Mouse (Mus musculus) kidney, adult 11 months (tissue): Measurements from ENCODE around the gene Hoxa1.
A peak's percentile ranks its signal among the peaks of the same experiment; 100 is the strongest.

ENCODE experiments used
- DNase-seq: peaks from one replicate; pipeline ENCODE4 v3.0.0; 2022

Gene Hoxa1

DNA sequence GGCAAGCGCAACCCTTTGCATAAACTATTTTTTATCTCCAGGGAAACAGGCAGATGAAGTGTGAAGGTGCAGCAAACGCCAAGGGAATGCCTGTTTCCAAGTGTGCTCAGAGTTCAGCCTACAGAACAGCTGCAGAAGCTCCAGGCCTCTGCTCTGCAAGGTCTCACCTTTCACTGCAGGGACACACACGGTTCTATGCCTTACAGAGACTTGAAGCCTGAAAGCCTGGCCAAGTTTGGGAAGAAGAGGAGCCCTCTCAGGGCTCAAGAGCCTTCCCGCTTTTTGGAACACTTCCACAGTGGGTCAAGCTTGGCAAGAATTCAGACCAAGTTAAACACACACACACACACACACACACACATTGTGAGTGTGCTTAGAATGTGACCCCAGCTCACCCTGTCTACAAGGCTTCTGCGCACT, 31.1 kb upstream of the Hoxa1 start:
- peak; percentile 57 for DNase-seq

DNA sequence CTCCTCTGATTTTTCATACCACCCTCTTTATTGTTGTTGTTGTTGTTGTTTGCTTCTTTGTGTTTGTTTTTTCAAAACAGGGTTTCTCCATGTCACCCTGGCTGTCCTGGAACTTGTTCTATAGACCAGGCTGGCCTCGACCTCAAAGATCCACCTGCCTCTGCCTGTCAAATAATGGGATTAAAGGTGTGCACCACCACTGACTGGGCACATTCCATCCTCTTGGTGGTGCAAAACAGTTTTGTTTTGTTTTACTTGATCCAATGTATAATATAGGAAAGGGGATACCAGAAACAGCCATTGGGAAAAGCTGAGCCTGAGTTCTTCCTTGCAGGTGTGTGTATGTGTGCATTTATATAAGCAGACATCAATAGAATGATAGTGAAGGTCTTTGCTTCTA, 28.4 kb upstream of the Hoxa1 start:
- no peak for DNase-seq

DNA sequence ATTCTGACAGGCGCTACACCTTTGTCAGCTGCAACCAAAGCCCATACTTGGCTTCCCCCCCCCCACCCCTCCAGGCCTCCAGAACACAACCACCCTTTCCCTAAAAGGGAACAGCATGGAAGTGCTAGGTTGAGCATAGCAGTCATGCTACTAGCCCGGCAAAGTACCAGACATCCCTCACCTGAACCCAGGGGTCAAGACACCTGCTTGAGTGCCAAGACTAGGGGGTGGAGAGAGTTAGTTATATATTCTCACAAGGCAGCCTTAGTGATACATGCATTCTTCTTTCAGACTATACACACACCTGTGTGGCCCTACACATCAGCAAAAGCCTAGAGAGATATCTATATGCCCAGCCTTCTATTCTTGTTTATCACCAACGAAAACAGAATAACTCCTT, 27.7 kb upstream of the Hoxa1 start:
- peak; percentile 35 for DNase-seq

- DNase-seq = no peak
These were observed 27.1 kb upstream of the Hoxa1 start for GRCm38 (mm10) chr6:52185222-52185621.

DNA sequence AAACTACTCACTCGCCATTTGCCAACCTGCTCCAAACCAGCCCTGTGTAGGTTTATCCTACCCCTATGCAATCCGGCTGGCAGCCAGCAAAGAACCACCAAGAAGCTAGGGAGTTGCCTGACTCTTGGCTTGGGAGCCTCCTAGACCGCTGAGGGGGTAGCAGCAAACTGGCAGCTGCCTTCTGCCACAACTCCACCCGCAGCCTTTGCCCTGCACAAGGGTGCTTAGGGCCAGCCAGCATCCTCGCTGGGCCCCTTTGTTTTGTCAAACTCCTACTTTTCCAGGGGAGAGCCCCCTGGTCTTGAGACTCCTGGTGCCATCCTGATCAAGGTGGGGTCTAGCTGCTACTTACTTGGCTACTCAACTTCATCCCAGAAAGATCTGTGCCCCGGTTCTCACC, 26.6 kb upstream of the Hoxa1 start:
- DNase-seq = no peak

DNA sequence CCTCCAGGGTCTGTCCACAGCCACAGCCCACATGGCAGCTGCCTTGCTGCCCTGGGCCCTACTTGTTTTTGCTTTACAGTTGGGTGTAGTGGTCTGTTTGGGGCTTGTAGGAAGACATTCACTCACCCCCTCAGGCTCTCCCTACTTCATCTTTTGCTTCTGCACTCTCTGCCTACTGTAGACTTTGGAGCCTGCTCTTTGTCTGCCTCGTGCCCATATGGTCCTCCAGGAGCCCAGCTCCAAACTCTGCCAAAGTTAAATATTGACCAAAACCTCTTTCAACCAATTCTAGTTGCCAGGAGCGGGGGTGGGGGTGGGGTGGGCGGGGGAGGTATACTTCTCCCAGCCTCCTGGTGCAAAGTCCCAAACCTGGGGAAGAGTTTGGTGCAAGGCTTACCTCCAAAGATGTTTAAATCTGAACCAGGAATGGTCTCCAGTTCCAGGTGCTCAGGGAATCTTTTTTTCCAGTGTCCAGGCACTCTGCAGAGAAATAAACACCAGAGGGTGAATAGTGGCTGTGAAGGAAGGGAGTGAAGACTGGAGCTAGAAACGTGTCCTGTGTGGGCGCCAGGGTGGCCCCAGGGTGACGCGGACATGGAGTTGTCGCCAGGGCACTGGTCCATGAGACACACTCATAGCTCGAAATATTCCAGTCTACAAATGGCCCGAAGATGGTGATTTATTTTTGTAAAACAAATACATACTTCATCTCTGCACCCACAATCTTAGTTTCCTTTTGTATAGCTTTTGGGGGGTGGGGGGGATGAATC, 25.4 kb upstream of the Hoxa1 start:
- DNase-seq = peak; percentile 86

GRCm38 (mm10) chr6:52182793-52183192, 24.7 kb upstream of the Hoxa1 start:
- DNase-seq = no peak

GRCm38 (mm10) chr6:52182030-52182429, 23.9 kb upstream of the Hoxa1 start:
- no peak for DNase-seq

GRCm38 (mm10) chr6:52180726-52181125, 22.6 kb upstream of the Hoxa1 start:
- DNase-seq = no peak

DNA sequence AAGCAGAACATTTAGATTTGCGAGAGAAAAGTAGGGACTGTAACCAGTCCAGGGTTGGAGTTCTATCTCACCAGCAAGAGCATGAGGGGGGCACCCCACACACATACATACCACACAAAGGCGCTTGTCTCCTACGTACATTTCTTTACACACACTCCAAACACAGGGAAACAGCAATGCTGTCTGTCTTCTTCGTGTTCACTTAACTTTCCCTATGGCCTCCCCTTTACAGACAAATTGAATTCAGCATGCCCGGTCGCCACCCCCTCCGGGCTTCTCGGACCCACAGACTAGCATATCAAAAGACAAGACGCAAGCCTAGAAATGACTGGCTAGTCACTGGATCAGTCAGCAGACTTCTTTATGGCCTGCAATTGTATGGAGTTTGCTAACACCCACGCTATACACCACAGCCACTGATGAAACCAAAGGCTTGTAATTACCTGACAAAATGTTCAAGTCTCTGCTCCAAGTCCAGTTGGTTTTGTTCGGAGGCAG, 22.1 kb upstream of the Hoxa1 start:
- DNase-seq = no peak

DNA sequence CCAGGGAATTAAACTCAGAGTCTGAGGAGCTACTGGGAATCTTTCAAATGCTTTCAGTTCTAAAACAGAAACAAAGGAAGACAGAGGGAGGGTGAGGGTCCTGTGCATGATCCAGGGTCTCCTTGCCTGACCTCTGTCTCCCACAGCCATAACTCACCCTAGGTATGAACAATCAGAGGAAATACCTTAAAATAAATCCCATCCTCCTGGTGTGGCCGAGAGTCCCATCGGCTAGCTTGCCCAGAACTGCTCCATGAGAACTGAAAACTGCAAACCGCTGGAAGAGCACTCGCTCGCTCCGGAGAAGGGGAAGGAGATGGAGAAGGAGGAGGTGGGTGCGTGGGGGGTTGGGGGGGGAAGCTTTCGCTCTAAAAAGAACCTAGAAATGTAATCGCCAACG, 21.6 kb upstream of the Hoxa1 start:
- DNase-seq = no peak

DNA sequence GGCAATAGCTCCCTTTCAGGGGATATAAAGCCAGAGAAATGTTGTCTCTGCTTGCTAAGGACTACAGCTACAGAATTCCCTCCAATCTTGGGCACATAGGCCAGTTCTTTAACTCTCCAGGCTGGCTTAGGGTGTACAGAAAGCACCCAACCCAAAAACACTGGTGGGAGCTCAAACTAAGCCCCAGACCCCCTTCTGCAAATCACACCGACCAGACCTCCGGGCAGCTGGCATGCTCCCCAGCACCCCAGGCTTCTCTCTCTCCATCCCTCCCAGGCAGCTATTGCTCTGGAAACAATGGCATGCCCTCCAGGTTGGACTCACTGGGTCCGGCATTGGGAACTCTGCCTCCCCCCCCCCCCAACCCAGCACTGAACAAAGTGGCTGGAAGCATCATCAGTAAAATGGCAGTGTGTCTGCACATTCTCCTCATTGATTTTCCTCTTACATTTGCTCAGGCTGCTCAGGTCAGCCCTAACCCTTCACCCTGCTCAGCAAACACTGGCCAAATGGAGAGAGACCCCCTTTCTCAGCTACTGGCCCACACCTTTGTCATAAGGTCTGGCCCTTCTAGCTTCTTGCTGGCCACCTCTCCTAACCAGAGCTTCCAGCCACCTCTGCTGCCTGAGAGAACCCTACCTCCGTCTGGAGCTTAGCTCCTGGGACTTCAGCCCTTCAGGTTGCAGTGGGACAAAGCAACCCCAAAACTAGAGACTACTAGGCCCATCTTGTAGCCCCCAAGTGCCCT, 21.0 kb upstream of the Hoxa1 start:
- DNase-seq = no peak

DNA sequence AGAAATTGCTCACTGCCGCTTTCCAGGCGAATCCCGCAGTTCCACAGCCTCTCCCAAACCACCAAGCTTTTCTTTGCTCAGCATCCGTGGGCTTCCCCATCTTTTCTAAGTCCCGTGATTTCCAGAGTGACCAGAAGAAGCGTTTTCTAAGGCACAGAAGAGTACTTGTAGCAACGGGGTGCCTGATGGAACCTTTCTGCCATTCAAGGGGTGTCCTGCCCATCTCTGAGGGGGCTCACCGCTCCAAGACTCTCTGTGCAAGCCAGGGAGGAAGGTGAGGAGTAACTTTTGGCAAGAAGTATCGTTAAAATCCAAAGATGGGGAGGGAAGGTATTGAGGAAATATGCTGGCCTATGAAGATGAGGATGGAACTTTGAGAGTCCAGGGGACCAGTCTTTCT, 19.7 kb upstream of the Hoxa1 start:
- DNase-seq = no peak

- peak; percentile 85 for DNase-seq
These were observed 19.1 kb upstream of the Hoxa1 start, which contains the start of gene 5730596B20Rik for GRCm38 (mm10) chr6:52177061-52177735. Gene 5730596B20Rik (plus strand): TSS chr6:52177498.

DNA sequence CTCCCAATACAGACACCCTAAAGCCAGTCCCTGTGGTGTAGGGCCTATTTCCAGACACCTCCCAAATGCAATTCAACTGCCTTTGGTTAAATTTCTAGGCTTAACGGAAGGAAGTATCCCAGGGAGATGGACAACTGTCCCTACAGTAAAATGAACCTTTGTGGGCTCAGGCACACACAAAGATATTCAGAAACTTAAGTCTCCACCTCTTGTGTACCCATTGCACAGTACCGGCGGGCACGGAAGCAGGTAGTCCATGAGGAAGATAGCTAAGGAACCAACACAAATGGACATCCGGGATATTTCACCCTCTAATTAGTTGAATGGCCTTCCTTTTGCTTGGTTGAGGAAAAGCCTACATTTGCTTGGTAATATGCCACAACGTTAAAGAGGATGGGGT, 18.3 kb upstream of the Hoxa1 start:
- DNase-seq = peak; percentile 21

DNA sequence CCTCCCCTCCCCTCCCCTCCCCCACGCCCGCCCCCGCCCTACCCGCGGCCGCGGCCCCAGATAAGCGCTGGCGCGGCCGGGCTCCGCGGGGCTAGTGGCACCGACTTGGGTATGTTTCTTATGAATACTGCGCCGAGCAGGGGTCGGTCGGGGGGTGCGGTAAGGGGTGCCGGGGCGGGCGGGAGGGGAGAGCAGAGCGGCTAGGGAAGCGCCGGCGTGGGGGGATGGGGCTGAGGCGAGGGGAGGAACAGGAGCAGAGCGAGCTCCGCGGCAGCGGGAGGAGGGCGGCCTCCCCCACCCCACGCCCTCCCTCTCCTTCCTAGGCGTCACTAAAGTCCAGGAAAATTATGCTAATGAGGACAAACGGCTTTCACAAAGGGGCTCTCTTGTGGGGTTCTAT, 17.7 kb upstream of the Hoxa1 start:
- DNase-seq = peak; percentile 24

GRCm38 (mm10) chr6:52174968-52175751, 17.0 kb upstream of the Hoxa1 start:
- peak; percentile 50 for DNase-seq

GRCm38 (mm10) chr6:52173648-52174047, 15.5 kb upstream of the Hoxa1 start:
- no peak for DNase-seq

- peak; percentile 94 for DNase-seq
These were observed 14.4 kb upstream of the Hoxa1 start for GRCm38 (mm10) chr6:52172501-52172900.

DNA sequence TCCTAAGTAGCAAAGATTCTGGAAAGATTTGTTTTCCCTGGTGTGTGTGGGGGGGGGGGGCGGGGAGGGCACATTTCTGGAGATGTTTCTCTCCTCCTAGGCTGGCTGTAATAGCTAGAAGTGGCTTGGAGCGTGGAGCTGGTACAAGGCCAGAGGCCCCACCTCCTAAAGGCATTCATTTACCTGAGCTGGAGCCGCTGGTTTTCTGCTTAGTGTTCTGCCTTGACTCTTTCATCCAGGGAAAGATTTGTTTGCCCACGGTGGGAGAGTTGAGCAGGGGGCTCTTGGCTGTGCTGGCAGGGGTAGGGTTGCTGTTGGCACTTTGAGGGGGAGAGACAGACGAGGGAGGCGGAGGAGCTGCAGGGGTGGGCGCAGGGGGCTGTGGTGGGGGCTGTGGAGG, 13.8 kb upstream of the Hoxa1 start:
- peak; percentile 59 for DNase-seq

GRCm38 (mm10) chr6:52171331-52171730, 13.2 kb upstream of the Hoxa1 start:
- no peak for DNase-seq

DNA sequence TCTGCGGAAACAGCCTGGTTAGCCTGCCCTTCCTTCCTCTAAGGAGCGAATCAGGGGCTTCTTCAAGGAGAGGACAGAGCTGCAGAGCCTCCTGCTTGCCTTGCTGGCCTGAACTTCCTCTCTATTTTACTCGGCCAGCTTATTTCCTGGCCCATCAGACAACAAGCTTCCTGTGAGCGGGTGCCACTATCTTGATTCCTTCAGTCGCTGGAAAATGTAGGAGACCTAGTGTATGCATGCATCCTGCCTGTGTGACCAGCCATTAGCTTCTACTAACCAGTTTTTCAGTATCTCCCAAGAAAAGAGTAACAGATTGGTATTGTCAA, 12.7 kb upstream of the Hoxa1 start:
- DNase-seq = no peak
